Mouse (Mus musculus) midbrain, postnatal 0 days (tissue): ENCODE results near the gene Gpc3. TPM values are rescaled to one million over a fixed set of nuclear protein-coding genes. Genes with fewer than 3 reads are reported as not detected.

Experiments used
- ATAC-seq: fragments of 200-750 bp; cut with Nextera tagmentation; 2 replicates; pipeline ENCODE4 v1.8.0; 2017; ENCODE audit warnings: moderate number of reproducible peaks, mild to moderate bottlenecking, moderate TSS enrichment, moderate library complexity; ENCODE audit not compliant: low FRiP score
- DNase-seq: peaks from one replicate; pipeline ENCODE4 v3.0.0-alpha.2; 2015; ENCODE audit warnings: low spot score
- H3K27ac ChIP-seq: fragments of 300-500 bp; sonication (generic); 2 replicates; pipeline ENCODE4 v1.5.1; 2014; ENCODE audit warnings: low read depth, mild to moderate bottlenecking, low read length, mixed read lengths
- H3K27me3 ChIP-seq: fragments of 300-500 bp; sonication (generic); 2 replicates; pipeline ENCODE4 v1.6.1; 2014; ENCODE audit warnings: low read length, control low read depth, mixed read lengths; ENCODE audit not compliant: insufficient read depth
- H3K36me3 ChIP-seq: fragments of 300-500 bp; sonication (generic); 2 replicates; pipeline ENCODE4 v1.6.1; 2014; ENCODE audit warnings: low read length, control low read depth, mixed read lengths; ENCODE audit not compliant: insufficient read depth
- H3K4me1 ChIP-seq: fragments of 300-500 bp; sonication (generic); 2 replicates; pipeline ENCODE4 v1.6.1; 2014; ENCODE audit warnings: mild to moderate bottlenecking, control low read depth, antibody characterized with exemption, low read length, mixed read lengths; ENCODE audit not compliant: insufficient read depth
- H3K4me2 ChIP-seq: fragments of 300-500 bp; sonication (generic); 2 replicates; pipeline ENCODE4 v1.6.1; 2014; ENCODE audit warnings: low read depth, mild to moderate bottlenecking, low read length, mixed read lengths; ENCODE audit not compliant: poor library complexity, severe bottlenecking
- H3K4me3 ChIP-seq: fragments of 300-500 bp; sonication (generic); 2 replicates; pipeline ENCODE4 v1.5.1; 2014; ENCODE audit warnings: low read depth, mild to moderate bottlenecking, low read length, moderate library complexity
- H3K9ac ChIP-seq: fragments of 300-500 bp; sonication (generic); replicated peaks from 2 replicates; pipeline ENCODE4 v1.6.1; 2014; ENCODE audit warnings: mild to moderate bottlenecking, low read length, moderate library complexity, mixed read lengths; ENCODE audit not compliant: poor library complexity, severe bottlenecking
- H3K9me3 ChIP-seq: fragments of 300-500 bp; sonication (generic); 2 replicates; pipeline ENCODE4 v1.6.1; 2016; ENCODE audit warnings: low read length, control low read depth
- CTCF ChIP-seq: IDR thresholded peaks from 2 replicates; pipeline ENCODE4 v1.5.1; 2016; ENCODE audit warnings: antibody characterized with exemption, mild to moderate bottlenecking
- WGBS: fragments of 180-500 bp; shearing (Covaris S2); extraction: QIAGEN DNeasy Blood & Tissue Kit; methylation state at CpG from one replicate; pipeline ENCODE4 v1.1.7; 2014; 5-methylcytosine and 5-hydroxymethylcytosine counted together
- polyA plus RNA-seq: library from polyadenylated mRNA; unstranded; fragments of >200 nt; fragmentation: Nextera tagmentation; extraction: Ambion mirVana; gene quantifications from 2 replicates; pipeline ENCODE4 v1.2.1, GENCODE M21; 2015
- total RNA-seq: library from RNA; depleted of rRNA; stranded (reverse); fragments of >200 nt; gene quantifications from 2 replicates; pipeline ENCODE4 v1.2.3, GENCODE M21; 2014

The Gpc3 gene
- total and polyA plus RNA-seq, 2 experiments from 2014 or later, result 19.3 to 69.3 TPM

GRCm38 (mm10) chrX:52449177-52449576 is 164.6 kb downstream of the Gpc3 start:
- WGBS, result 65% methylated on average over 2 of the region's 2 CpGs
- Histone ChIP-seq H3K27me3 (no peaks in the 10 kb centered on the region), H3K4me3 (no peak overlapping the region), H3K4me1 (no peaks in the 10 kb centered on the region), H3K4me2 (no peak overlapping the region), H3K27ac (no peak overlapping the region), H3K36me3 (no peaks in the 10 kb centered on the region), H3K9ac (no peak overlapping the region), H3K9me3 (no peaks in the 10 kb centered on the region)
- TF ChIP-seq CTCF, result no peak
- DNase-seq, result no peak
- no peak for ATAC-seq

GRCm38 (mm10) chrX:52448496-52448895 is 165.3 kb downstream of the Gpc3 start:
- no peak overlapping the region for H3K27ac ChIP-seq
- H3K9me3 ChIP-seq, result no peaks in the 10 kb centered on the region
- no peak for TF ChIP-seq CTCF
- WGBS, result 28% methylated on average over 3 of the region's 3 CpGs
- H3K36me3 ChIP-seq, result no peaks in the 10 kb centered on the region
- no peak overlapping the region for H3K9ac ChIP-seq
- no peak for DNase-seq
- H3K4me1 ChIP-seq, result no peaks in the 10 kb centered on the region
- H3K27me3 ChIP-seq, result no peaks in the 10 kb centered on the region
- no peak overlapping the region for H3K4me2 ChIP-seq
- no peak overlapping the region for H3K4me3 ChIP-seq
- ATAC-seq, result no peak

- ATAC-seq, result no peak
- 68% methylated on average over 3 of the region's 3 CpGs for WGBS
- Histone ChIP-seq H3K4me3 (no peak overlapping the region), H3K4me2 (no peak overlapping the region), H3K27ac (no peak overlapping the region), H3K9me3 (no peaks in the 10 kb centered on the region), H3K27me3 (no peaks in the 10 kb centered on the region), H3K9ac (no peak overlapping the region), H3K36me3 (no peaks in the 10 kb centered on the region), H3K4me1 (no peaks in the 10 kb centered on the region)
- no peak for TF ChIP-seq CTCF
- no peak for DNase-seq
These were observed 167.2 kb downstream of the Gpc3 start for GRCm38 (mm10) chrX:52446530-52446929.

GRCm38 (mm10) chrX:52444977-52445376 is 168.8 kb downstream of the Gpc3 start:
- no peak for TF ChIP-seq CTCF
- H3K4me2 ChIP-seq, result no peak overlapping the region
- no peak for DNase-seq
- H3K27ac ChIP-seq, result no peak overlapping the region
- H3K9ac ChIP-seq, result no peak overlapping the region
- H3K36me3 ChIP-seq, result no peaks in the 10 kb centered on the region
- ATAC-seq, result no peak
- 73% methylated on average over 2 of the region's 2 CpGs for WGBS
- no peaks in the 10 kb centered on the region for H3K9me3 ChIP-seq
- no peak overlapping the region for H3K4me3 ChIP-seq
- H3K27me3 ChIP-seq, result no peaks in the 10 kb centered on the region
- H3K4me1 ChIP-seq, result no peaks in the 10 kb centered on the region

GRCm38 (mm10) chrX:52441798-52442197 is 172.0 kb downstream of the Gpc3 start:
- DNase-seq, result no peak
- no peaks in the 10 kb centered on the region for H3K4me1 ChIP-seq
- H3K27ac ChIP-seq, result no peak overlapping the region
- no peak overlapping the region for H3K9ac ChIP-seq
- no peaks in the 10 kb centered on the region for H3K36me3 ChIP-seq
- H3K9me3 ChIP-seq, result no peaks in the 10 kb centered on the region
- no peak overlapping the region for H3K4me3 ChIP-seq
- no peaks in the 10 kb centered on the region for H3K27me3 ChIP-seq
- ATAC-seq, result no peak
- peak; percentile 26 for TF ChIP-seq CTCF
- no peak overlapping the region for H3K4me2 ChIP-seq
- 43% methylated on average over 3 of the region's 3 CpGs for whole genome bisulfite sequencing

GRCm38 (mm10) chrX:52439421-52439820 is 174.3 kb downstream of the Gpc3 start:
- H3K9me3 ChIP-seq, result no peaks in the 10 kb centered on the region
- ATAC-seq, result no peak
- DNase-seq, result no peak
- H3K4me2 ChIP-seq, result no peak overlapping the region
- H3K27me3 ChIP-seq, result no peaks in the 10 kb centered on the region
- WGBS, result 71% methylated on average over 5 of the region's 5 CpGs
- H3K27ac ChIP-seq, result no peak overlapping the region
- no peaks in the 10 kb centered on the region for H3K36me3 ChIP-seq
- no peak for TF ChIP-seq CTCF
- H3K4me3 ChIP-seq, result no peak overlapping the region
- no peaks in the 10 kb centered on the region for H3K4me1 ChIP-seq
- H3K9ac ChIP-seq, result no peak overlapping the region
